In the genomic region with DNA sequence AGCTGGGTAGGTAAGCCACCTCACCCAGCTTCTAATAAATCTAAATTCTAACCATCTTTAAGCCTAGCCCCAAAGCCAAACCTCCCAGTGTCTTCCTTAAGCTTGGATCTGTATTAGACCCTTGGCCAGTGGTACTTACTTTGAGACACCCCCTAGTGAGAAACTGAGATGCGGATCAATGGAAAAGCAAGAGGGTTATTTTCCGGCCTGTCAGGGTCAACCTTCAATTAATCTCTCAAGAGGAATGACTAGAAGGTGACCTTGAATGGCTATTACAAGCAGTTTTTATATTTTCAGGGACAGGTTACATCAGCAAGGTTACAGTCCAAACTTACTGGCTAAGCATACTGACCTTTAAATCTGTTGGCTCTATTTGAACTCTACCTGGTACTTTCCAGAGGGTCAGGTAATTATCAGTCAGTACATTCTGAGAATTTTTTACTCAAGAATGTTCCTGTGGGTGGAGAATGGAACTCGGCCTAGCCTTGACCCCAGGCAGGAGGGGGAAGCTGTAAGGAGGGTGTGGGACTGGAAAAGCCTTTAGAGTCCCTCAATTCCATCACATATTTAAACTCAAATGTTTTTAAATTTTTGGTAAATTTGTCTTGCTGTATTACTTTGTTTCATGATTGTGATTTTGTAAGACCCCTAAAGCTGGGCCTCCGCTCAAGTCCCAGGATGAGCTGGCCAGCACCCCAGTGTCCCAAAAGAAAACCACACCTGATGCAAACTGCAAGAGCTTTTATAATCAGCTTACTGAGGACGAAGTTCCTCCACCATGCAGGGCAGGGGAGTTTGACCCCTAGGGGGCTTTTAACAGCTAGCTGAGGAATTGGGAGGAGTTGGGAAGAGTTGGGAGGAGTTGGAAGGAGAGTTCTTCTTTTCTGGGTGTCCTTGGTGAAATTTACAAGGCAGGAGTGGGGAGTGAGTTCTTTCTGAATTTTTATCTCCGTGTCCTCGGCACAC, we compare ENCODE assay signal across 22 mouse cellular contexts. TPM values are rescaled to one million over a fixed set of nuclear protein-coding genes. Genes with fewer than 3 reads are reported as not detected.
"Had no signal": no experiment of that assay in that cellular context is flagged by ENCODE, and none has a peak within 500 bp of the region (broad histone marks: within the 10 kb centered on the region; RNA-seq: fewer than 3 reads in every experiment).

No protein-coding gene starts in this region.

- H3K4me3 ChIP-seq: kidney, embryonic 15.5 days; limb, embryonic 10.5 days; liver, embryonic 13.5 days; lung, embryonic 15.5 days; megakaryocyte, embryonic 14.5 days; stomach, embryonic 15.5 days had no signal

- H3K4me1 ChIP-seq: stomach, embryonic 15.5 days had no signal

- H3K27ac ChIP-seq: kidney, embryonic 15.5 days; limb, embryonic 10.5 days; liver, embryonic 13.5 days; lung, embryonic 15.5 days; macrophage; stomach, embryonic 15.5 days had no signal

- H3K36me3 ChIP-seq: kidney, embryonic 15.5 days; liver, embryonic 13.5 days; lung, embryonic 15.5 days; stomach, embryonic 15.5 days had no signal

- DNase-seq: kidney, postnatal 14 days; liver, embryonic 13.5 days; liver, postnatal 0 days; lung, postnatal 14 days; right cerebral cortex, postnatal 14 days; thymus, postnatal 4 days had no signal

- H3K9me3 ChIP-seq: kidney, embryonic 15.5 days; limb, embryonic 10.5 days; liver, embryonic 13.5 days; lung, embryonic 15.5 days; megakaryocyte, embryonic 14.5 days; stomach, embryonic 15.5 days had no signal

- H3K9ac ChIP-seq: kidney, embryonic 15.5 days; liver, embryonic 13.5 days; liver, postnatal 0 days; lung, embryonic 15.5 days; stomach, embryonic 15.5 days had no signal

- H3K27me3 ChIP-seq: stomach, embryonic 15.5 days had no signal

RNA-seq across cellular contexts. Expression of gene BC107364, which starts 34.0 kb away (rescaled TPM):
- total RNA-seq: layer of hippocampus, adult 8-10 months; layer of hippocampus, postnatal 14 days; left cerebral cortex, adult 18-20 months; left cerebral cortex, postnatal 14 days had no signal
- polyA plus RNA-seq: kidney, embryonic 15.5 days; large intestine, adult 2 months; limb, embryonic 14.5 days; liver, embryonic 13.5 days; liver, postnatal 0 days; macrophage; midbrain, embryonic 11.5 days; midbrain, embryonic 16.5 days; neural tube, embryonic 14.5 days; spleen, adult 2 months had no signal
